Mouse (Mus musculus) Patski (cell line): Measurements from ENCODE around the gene Prex1. TPM values are rescaled to one million over a fixed set of nuclear protein-coding genes. Genes with fewer than 3 reads are reported as not detected.
A peak's percentile ranks its signal among the peaks of the same experiment; 100 is the strongest.

ENCODE experiments used
- ATAC-seq: fragments of 100-300 bp; one replicate; pipeline ENCODE4 v1.8.0; 2021
- CTCF ChIA-PET: fragments of 350-600 bp; sonication (Branson Sonifier 250); formaldehyde crosslinking; loops from one replicate; lab custom pipeline; 2022; ENCODE audit warnings: inconsistent platforms; lab: Charles Lee
- POLR2A ChIA-PET: fragments of 350-600 bp; sonication (Branson Sonifier 250); formaldehyde crosslinking; loops from one replicate; lab custom pipeline; 2022; ENCODE audit warnings: antibody characterized with exemption, inconsistent platforms; lab: Charles Lee
- DNase-seq: peaks from one replicate; pipeline ENCODE4 v3.0.0-alpha.2; 2011; ENCODE audit warnings: low read depth, low spot score
- H3K27me3 ChIP-seq: fragments of 371-371 bp; one replicate; pipeline ENCODE4 v1.5.1; 2021
- CTCF ChIP-seq: fragments of 100-300 bp; IDR thresholded peaks from one replicate; pipeline ENCODE4 v1.5.1; 2021
- in situ Hi-C: fragments of 300-500 bp; cut with MboI; formaldehyde crosslinking; loops from 3 replicates; pipeline ENCODE4 v1.11.1; 2018; ENCODE audit warnings: low pct_unique_long_range_greater_than_20kb, mixed read lengths
- polyA plus RNA-seq: library from polyadenylated mRNA; unstranded; gene quantifications from one replicate; pipeline ENCODE4 v1.2.3, GENCODE M21; 2021

Prex1 gene
- polyA plus RNA-seq, 1 experiment from 2014 or later, result 3.9 TPM

- ATAC-seq (no peak), DNase-seq (no peak)
- no peaks in the 10 kb centered on the region for H3K27me3 ChIP-seq
- CTCF ChIA-PET, result no interaction called here
- TF ChIP-seq CTCF, result no peak
- in situ Hi-C loops, result no loop called here
- POLR2A ChIA-PET, result no interaction called here
Measured at GRCm38 (mm10) chr2:166671614-166672013, 42.0 kb downstream of the Prex1 start.

DNA sequence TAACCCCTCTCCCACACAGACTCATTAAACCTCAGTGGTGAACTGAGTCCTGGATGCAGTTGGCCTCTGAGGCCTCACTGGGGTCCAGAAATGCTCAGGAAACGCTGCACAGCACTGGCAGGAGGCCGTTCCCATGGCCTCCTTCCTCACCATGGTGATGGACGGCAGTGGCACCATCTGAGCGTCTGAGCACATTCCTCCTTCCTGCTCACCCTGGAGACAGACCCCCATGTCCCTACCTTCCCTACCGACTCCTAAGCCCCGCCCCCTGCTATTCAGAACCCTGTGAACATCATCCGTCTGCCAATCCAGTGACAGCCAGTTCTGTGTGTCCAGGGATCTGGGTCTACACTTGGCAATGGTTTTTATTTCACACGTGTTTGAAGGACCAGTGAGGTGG is 42.6 kb downstream of the Prex1 start:
- no peak for DNase-seq
- CTCF ChIA-PET, result no interaction called here
- TF ChIP-seq CTCF, result no peak
- POLR2A ChIA-PET, result no interaction called here
- H3K27me3 ChIP-seq, result no peaks in the 10 kb centered on the region
- no peak for ATAC-seq
- in situ Hi-C loops, result no loop called here

DNA sequence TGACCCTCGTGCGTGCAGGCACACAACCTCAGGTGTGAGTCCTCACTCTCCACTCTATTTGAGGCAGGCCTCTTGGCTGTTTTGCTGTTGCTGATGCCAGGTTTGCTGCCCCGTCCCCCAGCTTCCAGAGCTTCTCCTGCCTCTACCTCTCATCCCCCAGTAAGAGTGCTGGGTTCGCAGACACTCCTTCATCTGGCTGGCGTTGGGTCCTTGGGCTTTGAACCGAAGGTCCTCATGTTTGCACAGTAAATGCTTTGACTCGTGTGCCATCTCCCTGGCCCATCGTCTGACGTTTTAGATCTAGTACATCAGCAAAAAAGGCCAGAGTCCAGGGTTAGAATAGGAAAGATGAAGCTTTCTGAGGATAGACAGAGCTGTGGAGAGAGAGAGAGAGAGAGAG is 43.7 kb downstream of the Prex1 start:
- no peak for DNase-seq
- H3K27me3 ChIP-seq, result no peaks in the 10 kb centered on the region
- no peak for TF ChIP-seq CTCF
- ChIA-PET CTCF (no interaction called here), POLR2A (no interaction called here)
- ATAC-seq, result no peak
- in situ Hi-C loops, result no loop called here

GRCm38 (mm10) chr2:166667790-166668695 is 45.6 kb downstream of the Prex1 start:
- CTCF ChIA-PET, result interaction anchor here (0.7 kb wide), 1 partner anchor 29 kb away, joined by 4 read pairs; no protein-coding TSS in a partner anchor
- TF ChIP-seq CTCF, result no peak
- no peaks in the 10 kb centered on the region for H3K27me3 ChIP-seq
- no peak for ATAC-seq
- in situ Hi-C loops, result no loop called here
- POLR2A ChIA-PET, result no interaction called here
- DNase-seq, result peak; percentile 46

DNA sequence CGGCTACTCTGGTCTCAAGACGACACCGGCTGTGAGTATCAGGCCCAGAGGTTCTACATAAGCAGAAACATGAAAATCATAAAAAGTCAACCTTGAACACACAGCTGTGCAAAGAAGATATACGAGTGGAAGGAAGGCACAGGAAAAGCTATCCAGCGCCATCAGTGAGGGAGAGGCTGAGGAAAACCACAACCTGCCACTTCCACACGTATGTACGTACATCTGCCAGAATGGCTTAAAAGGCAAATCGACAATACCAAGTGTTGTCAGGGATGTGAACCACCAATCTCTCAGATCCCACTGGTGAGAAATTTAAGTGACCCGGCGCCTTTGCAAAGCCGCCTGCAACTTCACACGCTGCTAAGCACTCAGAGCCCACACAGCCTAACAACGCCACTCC is 47.5 kb downstream of the Prex1 start:
- POLR2A ChIA-PET, result no interaction called here
- H3K27me3 ChIP-seq, result no peaks in the 10 kb centered on the region
- ATAC-seq, result no peak
- TF ChIP-seq CTCF, result no peak
- CTCF ChIA-PET, result no interaction called here
- DNase-seq, result no peak
- in situ Hi-C loops, result no loop called here

DNA sequence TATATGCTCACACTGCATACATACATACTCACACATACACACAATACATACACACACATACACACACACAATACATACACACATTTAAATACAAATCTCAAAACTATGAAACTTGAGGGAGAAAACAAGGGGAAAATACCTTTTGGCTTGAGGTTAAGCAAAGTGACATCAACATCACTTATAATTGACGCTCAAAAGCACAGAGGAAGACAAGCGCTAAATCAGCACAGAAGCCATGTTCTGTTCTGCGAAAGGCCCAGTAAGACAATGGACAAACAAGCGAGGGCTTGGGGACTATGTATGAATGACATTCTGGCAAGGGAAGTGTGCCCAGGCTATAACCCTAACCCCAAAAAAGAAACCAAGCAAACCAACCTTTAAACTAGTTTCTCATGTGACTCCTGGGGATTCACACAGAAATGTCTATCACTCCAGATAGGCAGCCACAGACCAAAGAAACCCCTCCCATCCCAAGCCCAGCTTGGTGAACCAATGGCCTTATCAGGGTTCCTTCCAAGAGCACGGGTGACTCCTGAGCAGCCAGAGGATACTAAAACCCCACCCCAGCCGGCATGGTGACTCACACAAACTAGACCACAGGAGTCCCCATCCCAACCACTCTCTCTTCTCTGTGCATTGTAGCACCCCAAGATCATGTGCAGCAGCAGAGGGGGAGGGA is 48.2 kb downstream of the Prex1 start:
- DNase-seq, result no peak
- ChIA-PET CTCF (no interaction called here), POLR2A (no interaction called here)
- TF ChIP-seq CTCF, result no peak
- H3K27me3 ChIP-seq, result no peaks in the 10 kb centered on the region
- in situ Hi-C loops, result no loop called here
- ATAC-seq, result no peak

GRCm38 (mm10) chr2:166664506-166664905 is 49.1 kb downstream of the Prex1 start:
- in situ Hi-C loops, result no loop called here
- DNase-seq, result no peak
- POLR2A ChIA-PET, result no interaction called here
- TF ChIP-seq CTCF, result no peak
- no peaks in the 10 kb centered on the region for H3K27me3 ChIP-seq
- CTCF ChIA-PET, result no interaction called here
- ATAC-seq, result no peak

- ATAC-seq, result no peak
- TF ChIP-seq CTCF, result no peak
- no peaks in the 10 kb centered on the region for H3K27me3 ChIP-seq
- in situ Hi-C loops, result no loop called here
- no peak for DNase-seq
- CTCF ChIA-PET, result interaction anchor here (0.9 kb wide), 1 partner anchor 71 kb away, joined by 3 read pairs; no protein-coding TSS in a partner anchor
- POLR2A ChIA-PET, result no interaction called here
Measured at GRCm38 (mm10) chr2:166663250-166663961, 50.2 kb downstream of the Prex1 start.

GRCm38 (mm10) chr2:166662595-166663160 is 51.0 kb downstream of the Prex1 start:
- no peaks in the 10 kb centered on the region for H3K27me3 ChIP-seq
- DNase-seq, result no peak
- no peak for ATAC-seq
- in situ Hi-C loops, result no loop called here
- no peak for TF ChIP-seq CTCF
- CTCF ChIA-PET, result no interaction called here
- POLR2A ChIA-PET, result no interaction called here

- in situ Hi-C loops, result no loop called here
- no peak for DNase-seq
- TF ChIP-seq CTCF, result no peak
- ChIA-PET CTCF (no interaction called here), POLR2A (no interaction called here)
- no peak for ATAC-seq
- no peaks in the 10 kb centered on the region for H3K27me3 ChIP-seq
Measured at GRCm38 (mm10) chr2:166661971-166662370, 51.7 kb downstream of the Prex1 start.
